Mouse (Mus musculus) hindbrain, embryonic 16.5 days (tissue): ENCODE measurements around the gene Kpna1. TPM values are rescaled to one million over a fixed set of nuclear protein-coding genes. Genes with fewer than 3 reads are reported as not detected.
"Not testable (repeated sequence)": the region's sequence is repeated elsewhere in the genome, so short reads cannot be mapped to it uniquely, and the experiment has no call there.

ENCODE experiments used
- ATAC-seq: fragments of 200-750 bp; cut with Nextera tagmentation; 2 replicates; pipeline ENCODE4 v1.8.0; 2017; ENCODE audit warnings: moderate TSS enrichment, moderate library complexity
- H3K27ac ChIP-seq: fragments of 300-500 bp; sonication (generic); 2 replicates; pipeline ENCODE4 v1.5.1; 2014; ENCODE audit warnings: low read depth, mild to moderate bottlenecking, control low read depth, low read length, moderate library complexity
- H3K27me3 ChIP-seq: fragments of 300-500 bp; sonication (generic); replicated peaks from 2 replicates; pipeline ENCODE4 v1.6.1; 2014; ENCODE audit warnings: low read length; ENCODE audit not compliant: control insufficient read depth, insufficient read depth
- H3K36me3 ChIP-seq: fragments of 300-500 bp; sonication (generic); 2 replicates; pipeline ENCODE4 v1.6.1; 2014; ENCODE audit warnings: mild to moderate bottlenecking, low read length, moderate library complexity, mixed read lengths; ENCODE audit not compliant: control insufficient read depth, insufficient read depth
- H3K4me1 ChIP-seq: fragments of 300-500 bp; sonication (generic); 2 replicates; pipeline ENCODE4 v1.6.1; 2014; ENCODE audit warnings: low read depth, low read length; ENCODE audit not compliant: control insufficient read depth, insufficient read depth
- H3K4me2 ChIP-seq: fragments of 300-500 bp; sonication (generic); 2 replicates; pipeline ENCODE4 v1.6.1; 2014; ENCODE audit warnings: mild to moderate bottlenecking, low read length, control low read depth, moderate library complexity
- H3K4me3 ChIP-seq: fragments of 300-500 bp; sonication (generic); 2 replicates; pipeline ENCODE4 v1.5.1; 2014; ENCODE audit warnings: mild to moderate bottlenecking, low read length, control low read depth, moderate library complexity
- H3K9ac ChIP-seq: fragments of 300-500 bp; sonication (generic); 2 replicates; pipeline ENCODE4 v1.6.1; 2014; ENCODE audit warnings: low read depth, mild to moderate bottlenecking, control low read depth, low read length, moderate library complexity
- H3K9me3 ChIP-seq: fragments of 300-500 bp; sonication (generic); 2 replicates; pipeline ENCODE4 v1.6.1; 2014; ENCODE audit warnings: mild to moderate bottlenecking, low read length, moderate library complexity; ENCODE audit not compliant: control insufficient read depth
- WGBS: fragments of 180-500 bp; shearing (Covaris S2); extraction: QIAGEN DNeasy Blood & Tissue Kit; methylation state at CpG from one replicate; pipeline ENCODE4 v1.1.7; 2014; 5-methylcytosine and 5-hydroxymethylcytosine counted together
- polyA plus RNA-seq: library from polyadenylated mRNA; unstranded; fragments of >200 nt; fragmentation: Nextera tagmentation; extraction: Ambion mirVana; gene quantifications from 2 replicates; pipeline ENCODE4 v1.2.1, GENCODE M21; 2015

The Kpna1 gene
- polyA plus RNA-seq, 1 experiment from 2014 or later = 64.3 TPM

DNA sequence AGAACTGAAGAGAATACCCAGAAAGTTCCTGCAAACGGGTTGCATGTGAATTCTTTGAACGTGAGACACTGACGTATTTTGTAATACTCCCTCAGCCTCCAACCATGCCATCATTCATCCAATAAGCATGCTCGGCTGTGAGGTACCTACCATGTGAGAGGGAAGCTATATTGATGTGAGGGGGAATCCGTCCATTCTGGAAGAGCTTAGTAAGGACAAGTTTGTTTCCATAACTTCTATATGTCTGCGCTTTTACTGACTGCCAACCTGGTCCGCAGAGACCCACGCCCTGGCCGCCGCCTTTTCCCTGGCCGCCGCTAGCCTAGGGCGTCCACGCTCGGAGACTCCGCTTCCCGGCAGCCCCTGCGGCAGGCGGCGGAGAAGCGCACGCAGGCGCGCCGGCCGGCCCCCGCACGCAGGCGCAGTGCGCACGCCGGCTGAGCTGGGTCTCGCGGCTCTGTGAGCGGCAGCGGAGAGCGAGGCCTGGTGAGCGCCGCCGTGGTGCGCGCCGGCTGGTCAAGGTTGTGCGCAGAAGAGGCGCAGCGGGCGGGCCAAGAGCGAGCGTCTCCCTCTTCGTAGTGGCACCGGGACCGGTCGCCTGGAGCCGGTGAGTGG is 4.5 kb downstream of the Kpna1 start:
- 0% methylated on average over 48 of the region's 54 CpGs for WGBS
- peak overlapping the region; percentile 94 for H3K9ac ChIP-seq
- no peaks in the 10 kb centered on the region for H3K9me3 ChIP-seq
- H3K4me3 ChIP-seq = peak overlapping the region; percentile 93
- H3K27me3 ChIP-seq = no peaks in the 10 kb centered on the region
- H3K36me3 ChIP-seq = no peaks in the 10 kb centered on the region
- ATAC-seq = peak; percentile 95
- H3K4me1 ChIP-seq = peaks cover 7% of the 10 kb centered on the region
- peak overlapping the region; percentile 73 for H3K4me2 ChIP-seq
- peak overlapping the region; percentile 99 for H3K27ac ChIP-seq

DNA sequence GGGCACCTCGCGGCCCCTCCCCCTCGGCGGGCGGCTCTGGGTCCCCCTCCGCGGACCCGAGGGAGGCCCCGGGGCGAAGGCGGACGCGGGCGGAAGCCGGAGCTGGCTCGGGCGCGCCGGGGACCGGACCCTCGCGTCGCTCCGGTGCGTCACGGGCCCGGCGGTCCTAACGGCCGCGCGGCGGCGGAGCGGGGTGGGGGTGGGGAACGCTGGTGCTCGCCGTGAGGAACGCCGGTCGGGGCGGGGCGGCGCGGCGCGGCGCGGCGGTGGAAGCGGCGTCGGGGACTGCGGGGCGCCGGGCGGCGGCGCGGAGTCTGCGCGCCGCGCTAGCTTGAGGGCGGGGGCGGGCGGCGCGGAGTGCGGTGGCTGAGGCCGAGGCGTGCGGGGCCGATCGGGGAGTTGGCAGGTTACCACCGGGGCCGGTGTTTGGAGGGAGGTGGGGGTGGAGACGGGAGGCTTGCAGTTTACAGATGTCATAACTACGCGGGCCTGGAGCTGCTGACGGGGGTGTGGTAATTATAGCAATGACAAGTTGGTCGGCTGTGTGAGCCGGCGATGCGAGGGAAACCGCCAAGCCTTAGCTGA is 5.1 kb downstream of the Kpna1 start:
- Histone ChIP-seq H3K27ac (peak overlapping the region; percentile 99), H3K36me3 (no peaks in the 10 kb centered on the region), H3K9ac (peak overlapping the region; percentile 94), H3K27me3 (no peaks in the 10 kb centered on the region), H3K4me2 (peak overlapping the region; percentile 70), H3K9me3 (no peaks in the 10 kb centered on the region), H3K4me1 (peaks cover 7% of the 10 kb centered on the region), H3K4me3 (peak overlapping the region; percentile 93)
- WGBS = under 1% methylated on average over 38 of the region's 86 CpGs
- peak; percentile 77 for ATAC-seq

- no peak overlapping the region for H3K9ac ChIP-seq
- 56% methylated on average over 3 of the region's 3 CpGs for WGBS
These were observed 5.9 kb downstream of the Kpna1 start for GRCm38 (mm10) chr16:35984471-35984870.

GRCm38 (mm10) chr16:35987930-35988329 is 9.4 kb downstream of the Kpna1 start:
- Histone ChIP-seq H3K4me1 (peaks cover 7% of the 10 kb centered on the region), H3K36me3 (no peaks in the 10 kb centered on the region), H3K9me3 (no peaks in the 10 kb centered on the region), H3K4me2 (no peak overlapping the region), H3K4me3 (no peak overlapping the region), H3K27ac (no peak overlapping the region), H3K9ac (no peak overlapping the region), H3K27me3 (no peaks in the 10 kb centered on the region)
- whole genome bisulfite sequencing = 98% methylated on average over 1 of the region's 1 CpGs
- ATAC-seq = no peak

More at GRCm38 (mm10) chr16:35984471-35984870, 5.9 kb downstream of the Kpna1 start:
- H3K36me3 ChIP-seq = no peaks in the 10 kb centered on the region
- peak overlapping the region; percentile 70 for H3K4me2 ChIP-seq
- no peaks in the 10 kb centered on the region for H3K27me3 ChIP-seq
- peaks cover 7% of the 10 kb centered on the region for H3K4me1 ChIP-seq
- no peak overlapping the region for H3K27ac ChIP-seq
- peak overlapping the region; percentile 93 for H3K4me3 ChIP-seq
- no peak for ATAC-seq
- no peaks in the 10 kb centered on the region for H3K9me3 ChIP-seq

DNA sequence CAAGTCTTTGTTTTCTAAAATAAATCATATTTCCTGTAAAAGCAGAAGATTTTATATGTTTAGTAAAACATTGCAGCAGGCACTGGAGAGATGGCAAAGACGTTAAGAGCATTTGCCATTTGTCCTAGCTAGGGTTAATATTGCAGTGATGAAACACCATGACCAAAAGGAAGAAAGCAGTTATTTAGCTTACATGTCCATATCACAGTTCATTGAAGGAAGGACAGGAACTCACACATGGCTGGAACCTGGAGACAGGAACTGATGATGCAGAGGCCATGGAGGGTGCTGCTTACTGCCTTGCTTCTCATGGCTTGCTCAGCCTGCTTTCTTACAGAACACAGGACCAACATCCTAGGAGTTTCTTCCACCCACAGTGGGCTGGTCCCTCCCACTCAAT is 13.8 kb downstream of the Kpna1 start:
- H3K4me3 ChIP-seq = no peak overlapping the region

DNA sequence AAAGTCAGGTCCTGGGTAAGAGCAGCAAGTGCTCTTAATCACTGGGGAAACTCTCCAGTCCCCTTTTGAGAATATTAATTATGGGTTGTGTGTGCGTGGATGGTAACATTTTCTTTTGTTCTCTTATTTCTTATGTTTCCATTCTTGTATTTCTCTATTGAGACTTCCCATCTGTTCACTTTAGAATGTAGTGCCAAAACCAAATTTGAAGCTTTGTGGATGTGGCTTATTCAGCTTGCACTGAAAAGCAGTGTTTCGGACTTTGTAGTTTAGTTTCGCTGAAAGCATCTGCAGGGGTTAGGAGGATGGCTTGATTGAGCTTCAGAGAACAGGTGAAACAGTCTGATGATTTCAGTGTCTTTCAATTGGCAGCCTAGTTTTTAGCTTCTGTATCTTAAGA is 14.8 kb downstream of the Kpna1 start:
- Histone ChIP-seq H3K27me3 (no peaks in the 10 kb centered on the region), H3K9ac (no peak overlapping the region), H3K4me3 (no peak overlapping the region), H3K27ac (no peak overlapping the region), H3K36me3 (no peaks in the 10 kb centered on the region), H3K4me2 (no peak overlapping the region), H3K4me1 (no peaks in the 10 kb centered on the region), H3K9me3 (no peaks in the 10 kb centered on the region)
- 88% methylated on average over 3 of the region's 3 CpGs for WGBS
- no peak for ATAC-seq

More for the DNA sequence above, 13.8 kb downstream of the Kpna1 start:
- WGBS = 80% methylated on average over 1 of the region's 1 CpGs
- H3K9ac ChIP-seq = no peak overlapping the region
- no peaks in the 10 kb centered on the region for H3K4me1 ChIP-seq
- no peaks in the 10 kb centered on the region for H3K9me3 ChIP-seq
- H3K27ac ChIP-seq = no peak overlapping the region
- H3K4me2 ChIP-seq = no peak overlapping the region
- no peak for ATAC-seq
- H3K36me3 ChIP-seq = no peaks in the 10 kb centered on the region
- H3K27me3 ChIP-seq = no peaks in the 10 kb centered on the region

DNA sequence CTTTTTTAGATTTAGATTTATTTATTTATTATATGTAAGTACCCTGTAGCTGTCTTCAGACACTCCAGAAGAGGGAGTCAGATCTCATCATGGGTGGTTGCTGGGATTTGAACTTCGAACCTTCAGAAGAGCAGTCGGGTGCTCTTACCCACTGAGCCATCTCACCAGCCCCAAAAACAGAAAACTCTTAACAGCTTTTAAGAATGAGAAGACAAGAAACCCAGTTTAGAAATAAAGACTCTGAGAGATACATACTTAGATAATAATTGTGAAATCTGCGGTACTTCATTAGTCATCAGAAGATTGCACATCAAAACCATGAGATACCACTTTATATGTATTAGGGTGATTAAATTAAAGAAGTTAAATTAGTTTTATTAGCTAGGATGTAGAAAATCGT is 20.3 kb downstream of the Kpna1 start:
- ATAC-seq = not testable (repeated sequence)
- 96% methylated on average over 4 of the region's 4 CpGs for WGBS

DNA sequence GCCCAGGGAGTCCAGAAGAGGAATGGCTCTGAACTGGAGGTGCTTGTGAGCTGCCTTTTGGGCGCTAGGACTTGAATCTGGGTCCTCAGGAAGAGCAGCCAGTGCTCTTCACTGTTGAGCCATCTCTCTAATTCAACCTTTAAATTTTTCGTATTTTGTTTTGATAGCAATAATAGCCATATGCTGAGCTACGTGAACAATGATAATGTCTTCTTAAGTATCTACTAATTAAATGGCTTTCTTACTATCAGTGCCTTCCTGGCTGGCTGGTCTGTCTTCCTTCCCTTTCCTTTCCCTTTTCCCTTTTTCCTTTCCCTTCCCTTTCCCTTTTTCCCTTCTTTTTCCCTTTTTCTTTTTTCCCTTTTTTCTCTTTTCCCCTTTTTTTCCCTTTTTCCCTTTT is 29.8 kb downstream of the Kpna1 start:
- Histone ChIP-seq H3K4me1 (no peaks in the 10 kb centered on the region), H3K36me3 (0 out of 2 replicates have a peak, but pooled peaks cover 2% of the 10 kb centered on the region), H3K27me3 (no peaks in the 10 kb centered on the region), H3K9ac (no peak overlapping the region), H3K27ac (no peak overlapping the region), H3K4me2 (no peak overlapping the region), H3K4me3 (no peak overlapping the region), H3K9me3 (no peaks in the 10 kb centered on the region)
- 92% methylated on average over 3 of the region's 3 CpGs for WGBS
- ATAC-seq = no peak

More for the DNA sequence above, 20.3 kb downstream of the Kpna1 start:
- H3K4me3 ChIP-seq, H3K4me1 ChIP-seq, H3K27ac ChIP-seq, H3K9ac ChIP-seq, H3K36me3 ChIP-seq, H3K27me3 ChIP-seq, H3K9me3 ChIP-seq, H3K4me2 ChIP-seq: not testable (repeated sequence)

DNA sequence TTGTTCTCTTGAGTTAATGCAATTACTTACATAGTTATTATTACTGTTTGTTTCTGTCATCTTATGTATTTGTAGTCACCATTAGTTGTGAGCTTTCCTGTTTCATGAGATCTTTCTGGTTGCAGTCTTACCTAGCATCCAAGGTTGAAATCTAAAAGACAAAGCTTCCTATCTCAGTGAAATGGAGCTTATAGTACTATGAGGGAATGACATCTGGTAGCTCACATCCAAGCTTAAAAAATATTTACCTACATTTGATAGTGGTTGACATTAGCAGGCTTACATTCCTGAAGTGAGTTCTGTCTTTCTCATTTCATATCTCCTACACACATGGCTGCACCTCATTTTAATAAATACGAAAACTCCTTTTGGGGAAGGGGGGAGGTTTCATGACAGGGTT is 37.8 kb downstream of the Kpna1 start:
- Histone ChIP-seq H3K9me3 (no peaks in the 10 kb centered on the region), H3K36me3 (peaks cover 14% of the 10 kb centered on the region), H3K9ac (no peak overlapping the region), H3K4me1 (no peaks in the 10 kb centered on the region), H3K4me3 (no peak overlapping the region), H3K4me2 (no peak overlapping the region), H3K27ac (no peak overlapping the region), H3K27me3 (no peaks in the 10 kb centered on the region)
- WGBS = 92% methylated on average over 1 of the region's 1 CpGs
- no peak for ATAC-seq
